Mouse (Mus musculus) heart, postnatal 0 days (tissue): ENCODE results near the gene Rasl11b. TPM values are rescaled to one million over a fixed set of nuclear protein-coding genes. Genes with fewer than 3 reads are reported as not detected.
A peak's percentile ranks its signal among the peaks of the same experiment; 100 is the strongest.

Source experiments
- ATAC-seq: fragments of 200-750 bp; cut with Nextera tagmentation; 2 replicates; pipeline ENCODE4 v1.8.0; 2017; ENCODE audit warnings: low read depth, moderate number of reproducible peaks, moderate library complexity; ENCODE audit not compliant: insufficient read depth
- DNase-seq: peaks from one replicate; pipeline ENCODE4 v3.0.0-alpha.2; 2016; ENCODE audit warnings: low spot score
- H3K27ac ChIP-seq: fragments of 300-500 bp; sonication (generic); 2 replicates; pipeline ENCODE4 v1.5.1; 2014; ENCODE audit warnings: low read depth, mild to moderate bottlenecking
- H3K27me3 ChIP-seq: fragments of 300-500 bp; sonication (generic); 2 replicates; pipeline ENCODE4 v1.6.1; 2014; ENCODE audit warnings: low read length, mixed read lengths; ENCODE audit not compliant: control insufficient read depth, insufficient read depth
- H3K36me3 ChIP-seq: fragments of 300-500 bp; sonication (generic); replicated peaks from 2 replicates; pipeline ENCODE4 v1.6.1; 2014; ENCODE audit warnings: low read length, mixed read lengths; ENCODE audit not compliant: control insufficient read depth, insufficient read depth
- H3K4me1 ChIP-seq: fragments of 300-500 bp; sonication (generic); 2 replicates; pipeline ENCODE4 v1.6.1; 2014; ENCODE audit warnings: antibody characterized with exemption; ENCODE audit not compliant: control insufficient read depth, insufficient read depth
- H3K4me2 ChIP-seq: fragments of 300-500 bp; sonication (generic); 2 replicates; pipeline ENCODE4 v1.6.1; 2014; ENCODE audit warnings: low read depth, mild to moderate bottlenecking, low read length, moderate library complexity
- H3K4me3 ChIP-seq: fragments of 300-500 bp; sonication (generic); 2 replicates; pipeline ENCODE4 v1.5.1; 2014; ENCODE audit warnings: low read depth, low read length
- H3K9ac ChIP-seq: fragments of 300-500 bp; sonication (generic); replicated peaks from 2 replicates; pipeline ENCODE4 v1.6.1; 2014; ENCODE audit warnings: low read depth, low read length, mixed read lengths
- H3K9me3 ChIP-seq: fragments of 300-500 bp; sonication (generic); replicated peaks from 2 replicates; pipeline ENCODE4 v1.6.1; 2016; ENCODE audit warnings: low read length; ENCODE audit not compliant: control insufficient read depth
- CTCF ChIP-seq: IDR thresholded peaks from 2 replicates; pipeline ENCODE4 v1.5.1; 2016; ENCODE audit warnings: antibody characterized with exemption, control low read depth, low read depth
- EP300 ChIP-seq: IDR thresholded peaks from 2 replicates; pipeline ENCODE4 v1.6.1; 2016; ENCODE audit warnings: antibody characterized with exemption, low read depth
- WGBS: fragments of 180-500 bp; shearing (Covaris S2); extraction: QIAGEN DNeasy Blood & Tissue Kit; methylation state at CpG from one replicate; pipeline ENCODE4 v1.1.7; 2014; 5-methylcytosine and 5-hydroxymethylcytosine counted together
- polyA plus RNA-seq: library from polyadenylated mRNA; unstranded; fragments of >200 nt; fragmentation: Nextera tagmentation; extraction: Ambion mirVana; gene quantifications from 2 replicates; pipeline ENCODE4 v1.2.1, GENCODE M21; 2015
- total RNA-seq: library from RNA; depleted of rRNA; stranded (reverse); fragments of >200 nt; gene quantifications from 2 replicates; pipeline ENCODE4 v1.2.3, GENCODE M21; 2014; ENCODE audit warnings: low replicate concordance

Gene Rasl11b
- total and polyA plus RNA-seq, 2 experiments from 2014 or later: 24.5 to 67.8 TPM

DNA sequence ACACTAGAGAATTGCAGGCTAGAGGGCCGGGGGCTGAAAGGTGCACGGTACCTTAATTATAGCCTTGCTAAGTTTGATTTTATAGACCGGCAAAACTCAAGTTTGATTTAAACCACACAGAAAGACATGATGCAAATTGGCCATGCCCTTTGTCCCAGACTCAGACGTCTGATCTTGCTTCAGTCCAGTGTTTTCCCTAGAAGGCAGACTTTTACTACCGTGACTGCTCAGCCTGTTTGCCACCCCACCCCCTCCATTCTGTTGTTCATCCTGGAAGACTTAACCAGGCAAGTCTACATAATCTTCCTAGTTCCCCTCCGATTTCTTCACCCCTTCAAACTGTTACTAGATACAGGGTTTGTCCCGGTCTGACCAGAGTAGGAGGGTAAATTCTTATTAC is 1.5 kb upstream of the Rasl11b start:
- no peak overlapping the region for H3K4me2 ChIP-seq
- no peak overlapping the region for H3K27ac ChIP-seq
- WGBS: 60% methylated on average over 7 of the region's 7 CpGs
- no peaks in the 10 kb centered on the region for H3K9me3 ChIP-seq
- H3K27me3 ChIP-seq: no peaks in the 10 kb centered on the region
- H3K9ac ChIP-seq: peak overlapping the region; percentile 75; the same call in 1 of the 2 replicates
- H3K4me3 ChIP-seq: no peak overlapping the region
- H3K36me3 ChIP-seq: peaks cover 12% of the 10 kb centered on the region
- TF ChIP-seq EP300: no peak
- TF ChIP-seq CTCF: no peak
- DNase-seq: no peak
- ATAC-seq: no peak
- H3K4me1 ChIP-seq: peaks cover 41% of the 10 kb centered on the region

DNA sequence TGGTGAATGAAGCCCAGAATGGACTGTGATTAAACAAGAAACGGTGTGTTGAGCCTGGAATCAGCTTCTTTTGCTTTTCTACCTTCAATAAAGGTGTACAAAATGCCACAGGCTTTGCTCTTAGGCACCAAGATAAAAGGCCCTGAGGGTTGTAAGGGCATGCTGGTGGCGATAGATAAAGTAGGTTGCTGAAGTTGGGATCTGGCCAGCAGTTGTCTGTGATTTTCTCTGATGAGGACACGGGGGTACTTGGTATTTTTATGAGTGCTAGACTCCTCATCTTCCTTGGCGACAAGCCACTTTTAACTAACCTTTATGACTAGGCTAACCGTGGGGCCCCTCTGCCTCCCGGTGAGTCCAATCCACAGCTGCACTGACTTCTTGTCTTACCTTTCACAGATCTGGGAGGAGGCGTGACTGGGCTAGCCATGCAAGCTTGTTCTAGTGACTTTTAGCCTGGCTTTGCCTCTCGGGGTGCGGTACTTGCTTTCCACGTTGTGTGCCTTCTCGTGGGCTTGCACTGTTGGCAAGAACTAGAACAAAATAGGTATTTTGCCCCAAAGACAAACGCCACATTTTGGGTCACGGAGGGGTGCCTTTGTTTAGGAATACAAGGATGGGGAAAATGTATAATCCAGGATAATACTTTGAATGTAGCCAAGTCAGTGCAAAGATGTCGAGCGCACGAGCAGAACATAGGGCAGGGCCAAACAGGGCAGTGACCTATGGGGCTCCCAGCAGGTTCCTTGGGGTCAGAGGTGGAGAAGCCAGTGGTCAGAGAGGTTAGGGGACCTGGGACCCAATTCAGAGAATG is 852 bp upstream of the Rasl11b start:
- TF ChIP-seq EP300 (no peak), CTCF (no peak)
- no peak for ATAC-seq
- Histone ChIP-seq H3K27me3 (no peaks in the 10 kb centered on the region), H3K9ac (peak overlapping the region; percentile 75), H3K9me3 (no peaks in the 10 kb centered on the region), H3K36me3 (peaks cover 18% of the 10 kb centered on the region), H3K4me2 (peak overlapping the region; percentile 83), H3K4me1 (peaks cover 41% of the 10 kb centered on the region), H3K27ac (peak overlapping the region; percentile 95), H3K4me3 (peak overlapping the region; percentile 64)
- no peak for DNase-seq
- 26% methylated on average over 16 of the region's 16 CpGs for WGBS

DNA sequence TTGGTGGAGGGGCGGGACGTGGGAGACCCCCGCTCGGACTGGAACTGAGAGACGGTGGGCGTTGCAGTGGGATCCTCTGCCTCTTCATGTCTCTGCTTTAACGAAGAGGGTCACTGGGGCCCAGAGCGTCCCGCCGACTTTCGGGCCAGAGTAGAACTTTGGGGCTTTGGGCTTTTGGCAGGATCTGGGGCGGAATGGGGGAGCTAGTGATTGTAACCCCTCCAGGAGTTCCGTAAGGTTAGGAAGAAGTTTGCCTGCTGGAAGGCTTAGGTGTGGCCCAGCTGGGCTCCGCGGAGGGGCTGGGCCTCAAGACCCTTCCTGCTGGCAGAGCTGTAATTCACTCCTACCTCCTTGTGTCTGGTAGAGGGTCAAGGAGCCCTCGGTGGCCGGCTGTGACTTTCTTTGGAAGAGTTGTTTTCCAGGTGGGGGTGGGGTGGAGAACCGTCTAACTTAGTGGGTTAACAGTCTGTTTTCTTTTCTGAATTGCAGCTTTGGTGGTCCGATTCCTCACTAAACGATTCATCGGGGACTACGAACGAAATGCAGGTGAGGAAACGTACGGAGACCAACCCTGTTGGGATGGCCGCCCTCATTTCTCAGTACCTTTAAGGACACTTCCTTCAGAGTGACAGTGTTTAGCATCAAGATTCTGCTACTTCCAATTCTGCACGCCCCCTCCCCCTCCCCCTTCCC is 674 bp downstream of the Rasl11b start:
- ATAC-seq (peak; percentile 12), DNase-seq (no peak)
- Histone ChIP-seq H3K4me2 (peak overlapping the region; percentile 83), H3K9me3 (no peaks in the 10 kb centered on the region), H3K9ac (peak overlapping the region; percentile 75), H3K27me3 (no peaks in the 10 kb centered on the region), H3K4me3 (peak overlapping the region; percentile 64), H3K4me1 (peaks cover 28% of the 10 kb centered on the region), H3K36me3 (peaks cover 28% of the 10 kb centered on the region), H3K27ac (peak overlapping the region; percentile 95)
- TF ChIP-seq EP300 (0 out of 2 replicates have a peak, but pooled peaks have one; percentile 13), CTCF (no peak)
- 2% methylated on average over 27 of the region's 27 CpGs for WGBS

DNA sequence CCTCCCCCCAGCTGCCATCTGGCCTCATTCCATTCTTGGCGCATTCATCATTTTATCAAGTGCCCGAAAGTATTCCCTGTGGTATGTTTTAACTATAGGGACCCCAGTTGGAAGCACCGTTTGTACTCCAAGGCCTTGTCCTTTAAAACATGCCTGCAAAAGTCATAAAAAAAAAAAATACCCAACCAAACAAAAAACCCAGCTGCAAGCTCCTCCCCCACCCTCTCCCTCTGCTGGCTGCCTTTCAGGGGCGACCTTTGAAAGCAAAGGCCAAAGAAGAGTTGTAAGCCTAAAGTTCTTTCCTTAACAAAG is 1.2 kb downstream of the Rasl11b start:
- Histone ChIP-seq H3K9ac (peak overlapping the region; percentile 75), H3K4me1 (peaks cover 28% of the 10 kb centered on the region), H3K9me3 (no peaks in the 10 kb centered on the region), H3K27me3 (no peaks in the 10 kb centered on the region), H3K36me3 (peaks cover 28% of the 10 kb centered on the region), H3K4me3 (peak overlapping the region; percentile 64), H3K27ac (peak overlapping the region; percentile 71), H3K4me2 (peak overlapping the region; percentile 83)
- TF ChIP-seq CTCF (no peak), EP300 (no peak)
- 2% methylated on average over 4 of the region's 4 CpGs for WGBS
- no peak for DNase-seq
- ATAC-seq: no peak

DNA sequence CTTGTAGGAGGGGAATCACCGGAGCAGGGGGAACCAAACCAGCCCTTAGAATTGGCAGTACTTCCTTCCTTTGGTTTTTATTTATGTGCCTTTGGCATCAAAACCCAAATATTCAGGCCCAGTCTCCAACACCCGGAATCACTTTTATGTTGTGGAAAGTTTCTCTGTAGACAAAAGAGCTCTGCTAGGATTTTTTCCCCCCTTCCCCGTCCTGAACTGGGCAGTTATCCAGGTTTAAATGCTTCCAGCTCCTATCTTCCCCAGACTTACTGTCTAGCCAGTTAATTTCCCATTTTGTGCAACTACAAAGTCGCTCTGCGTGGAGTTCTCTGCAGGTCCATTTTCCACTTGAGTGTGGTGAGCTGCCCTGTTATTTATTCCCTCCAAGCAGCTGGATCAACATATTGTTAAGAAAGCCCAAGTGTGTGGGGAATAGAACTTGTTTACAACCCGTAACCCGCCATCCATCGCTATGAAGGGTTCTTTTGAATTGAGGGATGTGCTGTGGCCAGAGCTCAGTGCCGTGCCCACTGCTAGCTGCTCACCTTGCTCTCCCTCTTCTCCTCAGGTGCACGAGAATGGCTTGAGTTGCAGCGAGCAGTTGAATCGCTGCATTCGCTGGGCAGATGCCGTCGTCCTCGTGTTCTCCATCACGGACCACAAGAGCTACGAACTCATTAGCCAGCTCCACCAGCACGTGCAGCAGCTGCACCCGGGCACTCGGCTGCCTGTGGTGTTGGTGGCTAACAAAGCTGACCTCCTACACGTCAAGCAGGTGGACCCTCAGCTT is 2.6 kb downstream of the Rasl11b start:
- Histone ChIP-seq H3K4me2 (peak overlapping the region; percentile 83), H3K4me3 (peak overlapping the region; percentile 64), H3K27ac (peak overlapping the region; percentile 71), H3K27me3 (no peaks in the 10 kb centered on the region), H3K9me3 (no peaks in the 10 kb centered on the region), H3K4me1 (peaks cover 33% of the 10 kb centered on the region), H3K36me3 (peaks cover 28% of the 10 kb centered on the region), H3K9ac (peak overlapping the region; percentile 75)
- TF ChIP-seq CTCF (no peak), EP300 (no peak)
- 45% methylated on average over 22 of the region's 22 CpGs for WGBS
- DNase-seq (peak; percentile 69), ATAC-seq (no peak)
